Mouse (Mus musculus) heart, embryonic 12.5 days (tissue): ENCODE measurements at regions not wholly inside any gene's neighbourhood (a gene's known extent, or its start where the extent isn't known, plus 50 kb on each side); places are given as distances from the start of the nearest gene placed in this dataset.

ENCODE experiments used
- ATAC-seq: fragments of 200-750 bp; cut with Nextera tagmentation; 2 replicates; pipeline ENCODE4 v1.8.0; 2017; ENCODE audit warnings: moderate TSS enrichment, moderate library complexity; ENCODE audit not compliant: insufficient number of reproducible peaks, low FRiP score
- H3K27ac ChIP-seq: fragments of 300-500 bp; sonication (generic); 2 replicates; pipeline ENCODE4 v1.5.1; 2016; ENCODE audit warnings: mild to moderate bottlenecking, moderate library complexity; ENCODE audit not compliant: poor library complexity, severe bottlenecking
- H3K27me3 ChIP-seq: fragments of 300-500 bp; sonication (generic); replicated peaks from 2 replicates; pipeline ENCODE4 v1.6.1; 2016; ENCODE audit warnings: mild to moderate bottlenecking, moderate library complexity
- H3K36me3 ChIP-seq: fragments of 300-500 bp; sonication (generic); 2 replicates; pipeline ENCODE4 v1.6.1; 2016; ENCODE audit warnings: mild to moderate bottlenecking, moderate library complexity
- H3K4me1 ChIP-seq: fragments of 300-500 bp; sonication (generic); replicated peaks from 2 replicates; pipeline ENCODE4 v1.6.1; 2016; ENCODE audit warnings: mild to moderate bottlenecking
- H3K4me2 ChIP-seq: fragments of 300-500 bp; sonication (generic); 2 replicates; pipeline ENCODE4 v1.6.1; 2016; ENCODE audit warnings: mild to moderate bottlenecking, moderate library complexity
- H3K4me3 ChIP-seq: fragments of 300-500 bp; sonication (generic); 2 replicates; pipeline ENCODE4 v1.5.1; 2016; ENCODE audit warnings: mild to moderate bottlenecking
- H3K9ac ChIP-seq: fragments of 300-500 bp; sonication (generic); 2 replicates; pipeline ENCODE4 v1.6.1; 2016; ENCODE audit warnings: mild to moderate bottlenecking, moderate library complexity
- H3K9me3 ChIP-seq: fragments of 300-500 bp; sonication (generic); replicated peaks from 2 replicates; pipeline ENCODE4 v1.6.1; 2016; ENCODE audit warnings: mild to moderate bottlenecking, moderate library complexity
- WGBS: fragments of 180-500 bp; shearing (Covaris S2); methylation state at CpG from one replicate; pipeline ENCODE4 v1.1.7; 2016; 5-methylcytosine and 5-hydroxymethylcytosine counted together

DNA sequence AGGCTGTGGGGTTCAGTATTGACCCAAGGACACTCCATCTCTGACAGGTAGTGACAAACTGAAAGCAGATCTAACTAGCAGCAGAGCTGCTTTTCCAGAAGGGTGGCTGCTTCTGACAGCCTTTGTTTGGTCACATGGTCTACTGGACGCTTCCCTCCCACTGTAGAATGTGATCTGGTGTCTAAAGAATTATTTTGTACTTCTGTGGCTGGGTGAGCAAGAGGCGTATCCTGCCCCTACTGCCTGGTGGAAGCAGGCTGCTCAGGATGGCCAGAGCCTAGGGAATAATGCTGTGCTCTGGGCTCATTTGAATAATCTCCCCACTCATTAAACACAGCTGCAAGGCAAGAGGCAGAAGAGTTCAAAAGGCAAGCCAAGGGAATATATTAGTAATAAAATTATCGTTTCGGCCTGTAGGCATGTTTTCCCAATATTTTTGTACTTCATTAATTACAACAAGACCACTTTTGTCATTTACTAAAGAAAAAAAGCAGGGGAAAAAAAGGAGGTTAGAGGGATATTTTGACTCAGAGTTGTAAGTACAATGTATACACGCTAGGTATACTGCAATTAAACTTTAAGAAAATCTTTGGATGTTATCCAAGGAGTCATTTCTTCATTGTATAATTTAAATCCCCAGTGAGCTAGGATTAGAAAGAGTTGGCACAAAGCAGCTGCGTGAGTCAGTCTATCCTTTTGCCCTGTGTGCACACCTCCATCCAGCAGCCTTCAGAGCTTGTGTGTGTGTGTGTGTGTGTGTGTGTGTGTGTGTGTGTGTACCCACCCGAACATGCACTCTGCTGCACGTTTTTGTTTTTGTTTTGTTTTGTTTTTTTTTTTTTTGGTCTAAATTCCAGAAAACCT lies 504.3 kb upstream of the Tmpo start:
- H3K36me3 ChIP-seq: no peaks in the 10 kb centered on the region
- no peaks in the 10 kb centered on the region for H3K9me3 ChIP-seq
- H3K27ac ChIP-seq: no peak overlapping the region
- no peak overlapping the region for H3K9ac ChIP-seq
- no peak for ATAC-seq
- H3K4me1 ChIP-seq: no peaks in the 10 kb centered on the region
- 58% methylated on average over 8 of the region's 8 CpGs for WGBS
- no peak overlapping the region for H3K4me2 ChIP-seq
- no peak overlapping the region for H3K4me3 ChIP-seq
- H3K27me3 ChIP-seq: no peaks in the 10 kb centered on the region

DNA sequence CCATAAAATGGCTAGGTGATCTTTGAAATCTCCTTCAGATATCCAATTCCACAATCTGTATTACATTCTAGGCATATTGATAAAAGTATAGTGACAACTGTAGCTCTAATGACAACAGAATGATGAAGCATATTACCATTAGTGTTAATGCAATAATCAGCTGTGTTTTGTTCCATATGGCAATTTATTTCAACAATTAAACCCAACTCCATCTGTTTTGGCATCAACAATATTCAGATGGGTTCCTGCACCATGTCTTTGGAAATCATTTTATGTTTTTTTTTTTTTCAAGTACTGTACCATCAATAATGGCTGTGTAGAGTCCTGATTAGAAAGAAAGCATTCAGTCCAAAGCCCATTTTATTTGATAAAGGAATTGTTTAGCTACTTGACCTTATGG lies 498.5 kb upstream of the Tmpo start:
- no peaks in the 10 kb centered on the region for H3K9me3 ChIP-seq
- no peaks in the 10 kb centered on the region for H3K36me3 ChIP-seq
- no peak overlapping the region for H3K4me2 ChIP-seq
- H3K27ac ChIP-seq: no peak overlapping the region
- no peak for ATAC-seq
- no peak overlapping the region for H3K9ac ChIP-seq
- no peaks in the 10 kb centered on the region for H3K4me1 ChIP-seq
- no peaks in the 10 kb centered on the region for H3K27me3 ChIP-seq
- H3K4me3 ChIP-seq: no peak overlapping the region

DNA sequence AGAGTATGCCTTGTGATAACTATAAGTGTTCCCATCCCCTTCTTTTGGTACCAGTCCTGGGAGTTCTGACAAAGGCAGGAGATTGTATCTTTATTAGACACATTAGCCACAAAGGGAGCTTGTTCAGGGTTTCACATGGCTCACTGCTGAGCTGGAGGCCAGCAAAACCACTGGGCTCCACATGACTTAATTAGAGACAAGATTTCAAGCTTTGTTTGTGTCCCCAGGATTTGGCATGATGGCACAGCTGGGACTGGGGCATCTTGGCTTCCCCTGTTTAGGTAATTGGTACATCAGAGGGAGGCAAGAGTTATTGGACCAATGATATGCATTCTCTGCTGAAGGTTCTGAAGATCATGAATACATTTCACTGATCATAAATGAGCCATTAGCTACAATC lies 456.8 kb upstream of the Tmpo start:
- Histone ChIP-seq H3K9ac (no peak overlapping the region), H3K4me1 (no peaks in the 10 kb centered on the region), H3K27me3 (no peaks in the 10 kb centered on the region), H3K27ac (no peak overlapping the region), H3K4me2 (no peak overlapping the region), H3K4me3 (no peak overlapping the region), H3K36me3 (no peaks in the 10 kb centered on the region), H3K9me3 (no peaks in the 10 kb centered on the region)
- no peak for ATAC-seq

DNA sequence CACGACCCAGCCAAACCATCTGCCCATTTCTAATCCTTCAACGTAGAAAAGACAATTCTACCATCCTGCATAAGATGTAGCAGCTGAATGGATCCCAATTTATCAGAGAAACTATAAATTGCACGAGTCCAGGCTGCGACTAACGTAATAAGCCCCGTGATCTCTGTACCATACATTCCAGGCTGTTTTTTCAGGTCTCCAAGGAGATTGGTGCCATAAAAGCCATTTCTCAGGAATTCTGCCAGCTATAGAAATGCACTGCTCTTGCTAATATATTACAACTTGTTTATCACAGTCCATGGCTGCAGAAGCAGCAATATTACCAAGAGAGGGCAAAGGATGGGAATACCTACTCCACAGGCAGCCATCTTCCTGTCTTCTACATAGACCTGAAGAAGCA lies 447.6 kb upstream of the Tmpo start:
- Histone ChIP-seq H3K27me3 (no peaks in the 10 kb centered on the region), H3K4me1 (no peaks in the 10 kb centered on the region), H3K9me3 (no peaks in the 10 kb centered on the region), H3K36me3 (no peaks in the 10 kb centered on the region), H3K4me2 (no peak overlapping the region), H3K27ac (no peak overlapping the region), H3K9ac (no peak overlapping the region), H3K4me3 (no peak overlapping the region)
- no peak for ATAC-seq
- WGBS: 84% methylated on average over 6 of the region's 6 CpGs

DNA sequence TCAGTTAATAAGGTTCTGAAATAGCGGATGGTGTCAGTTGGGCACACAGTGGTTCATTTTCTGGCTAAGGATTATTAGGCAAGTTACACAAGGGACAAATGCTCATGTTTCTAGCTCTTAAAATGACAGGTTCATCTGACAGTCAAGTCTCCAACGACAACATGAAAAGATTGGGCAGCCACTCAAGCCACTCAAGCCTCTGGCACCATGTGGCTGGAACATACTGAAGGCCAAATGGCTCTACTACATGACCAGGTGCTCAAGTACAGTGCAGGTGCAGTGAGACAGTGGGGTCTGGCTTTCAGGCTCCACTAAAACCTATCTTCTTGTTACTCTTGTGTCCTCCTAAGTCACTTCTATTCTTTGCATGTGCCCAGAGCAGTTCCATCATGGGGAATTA lies 441.2 kb upstream of the Tmpo start:
- Histone ChIP-seq H3K4me2 (no peak overlapping the region), H3K27me3 (no peaks in the 10 kb centered on the region), H3K9me3 (no peaks in the 10 kb centered on the region), H3K4me3 (no peak overlapping the region), H3K9ac (no peak overlapping the region), H3K4me1 (no peaks in the 10 kb centered on the region), H3K36me3 (no peaks in the 10 kb centered on the region), H3K27ac (no peak overlapping the region)
- WGBS: 80% methylated on average over 2 of the region's 2 CpGs
- ATAC-seq: no peak

DNA sequence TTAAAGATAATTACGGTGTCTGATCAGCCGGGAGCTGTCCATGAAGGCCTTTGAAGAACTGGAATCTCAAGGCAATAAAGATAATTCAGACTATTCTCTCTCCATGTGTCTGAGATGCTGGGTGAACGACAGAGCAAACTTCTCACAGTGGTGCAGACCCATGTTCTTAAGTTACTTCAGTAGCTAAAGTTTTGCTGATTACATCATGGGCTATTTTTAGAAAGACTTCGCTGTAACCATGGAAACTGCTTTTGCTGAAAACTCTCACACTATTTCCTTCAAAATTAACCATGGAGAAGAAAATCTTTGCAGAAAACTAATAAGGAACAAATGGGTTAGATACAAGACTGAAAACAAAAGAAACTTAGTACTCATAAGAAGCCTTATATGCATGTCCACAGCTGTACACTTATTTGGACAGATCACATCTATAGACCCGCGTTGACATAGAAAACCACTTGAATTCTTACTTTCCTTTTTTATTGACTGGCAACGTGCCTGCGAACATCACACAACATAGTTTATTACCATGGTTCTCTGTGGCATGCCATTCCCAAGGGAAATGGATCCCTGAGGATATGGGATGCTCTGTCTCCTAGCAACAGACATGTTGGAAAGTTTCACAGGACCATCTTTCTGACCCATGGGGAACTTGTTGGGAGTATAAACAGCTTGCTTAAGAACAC lies 432.8 kb upstream of the Tmpo start:
- H3K27me3 ChIP-seq: no peaks in the 10 kb centered on the region
- no peak for ATAC-seq
- WGBS: 71% methylated on average over 8 of the region's 8 CpGs
- no peak overlapping the region for H3K4me2 ChIP-seq
- no peak overlapping the region for H3K4me3 ChIP-seq
- H3K9me3 ChIP-seq: no peaks in the 10 kb centered on the region
- H3K36me3 ChIP-seq: no peaks in the 10 kb centered on the region
- H3K4me1 ChIP-seq: no peaks in the 10 kb centered on the region; the same call in 1 of the 2 replicates
- no peak overlapping the region for H3K9ac ChIP-seq
- H3K27ac ChIP-seq: no peak overlapping the region

DNA sequence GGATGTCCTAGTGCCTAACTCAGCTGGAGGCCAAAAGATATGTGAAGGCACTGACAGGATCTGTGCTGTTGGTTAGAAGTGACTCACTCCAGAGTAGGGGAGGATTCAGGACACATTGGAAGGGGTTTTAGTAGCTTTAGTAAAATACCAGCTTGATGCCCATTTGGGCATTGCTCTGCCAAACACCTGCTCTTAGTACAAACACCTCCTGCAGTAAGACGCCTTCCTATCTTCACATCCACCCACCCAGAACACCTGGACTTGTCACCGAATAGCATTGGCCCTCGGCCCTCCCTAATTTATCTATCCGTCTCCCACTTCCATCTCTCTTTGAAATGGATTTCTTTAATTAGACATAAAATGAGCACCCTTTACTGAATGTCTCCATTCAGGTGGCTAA lies 430.9 kb upstream of the Tmpo start:
- Histone ChIP-seq H3K4me3 (no peak overlapping the region), H3K36me3 (no peaks in the 10 kb centered on the region), H3K4me1 (no peaks in the 10 kb centered on the region; the same call in 1 of the 2 replicates), H3K27ac (no peak overlapping the region), H3K9me3 (no peaks in the 10 kb centered on the region), H3K4me2 (no peak overlapping the region), H3K9ac (no peak overlapping the region), H3K27me3 (no peaks in the 10 kb centered on the region)
- 87% methylated on average over 4 of the region's 4 CpGs for WGBS
- no peak for ATAC-seq

DNA sequence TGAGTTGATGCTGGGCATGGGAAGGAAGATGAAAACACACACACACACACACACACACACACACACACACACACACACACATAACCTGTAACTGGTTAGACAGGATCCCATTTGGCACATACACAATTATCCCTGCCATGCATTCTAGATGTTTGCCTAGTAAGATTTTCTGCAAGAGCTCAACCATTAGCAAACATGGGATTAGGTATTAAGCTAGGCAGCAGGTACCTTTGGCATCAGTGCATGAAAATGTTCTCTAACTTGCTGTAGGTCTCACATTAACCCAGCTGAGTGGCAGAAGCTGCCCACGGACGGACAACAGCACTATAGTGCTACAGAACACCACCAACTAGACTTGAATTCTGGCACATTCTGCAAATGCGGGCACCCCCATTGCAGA lies 413.8 kb upstream of the Tmpo start:
- Histone ChIP-seq H3K9me3 (no peaks in the 10 kb centered on the region), H3K27me3 (no peaks in the 10 kb centered on the region), H3K4me3 (no peak overlapping the region), H3K4me1 (no peaks in the 10 kb centered on the region), H3K4me2 (no peak overlapping the region), H3K27ac (no peak overlapping the region), H3K9ac (no peak overlapping the region), H3K36me3 (no peaks in the 10 kb centered on the region)
- 83% methylated on average over 3 of the region's 3 CpGs for WGBS
- no peak for ATAC-seq

DNA sequence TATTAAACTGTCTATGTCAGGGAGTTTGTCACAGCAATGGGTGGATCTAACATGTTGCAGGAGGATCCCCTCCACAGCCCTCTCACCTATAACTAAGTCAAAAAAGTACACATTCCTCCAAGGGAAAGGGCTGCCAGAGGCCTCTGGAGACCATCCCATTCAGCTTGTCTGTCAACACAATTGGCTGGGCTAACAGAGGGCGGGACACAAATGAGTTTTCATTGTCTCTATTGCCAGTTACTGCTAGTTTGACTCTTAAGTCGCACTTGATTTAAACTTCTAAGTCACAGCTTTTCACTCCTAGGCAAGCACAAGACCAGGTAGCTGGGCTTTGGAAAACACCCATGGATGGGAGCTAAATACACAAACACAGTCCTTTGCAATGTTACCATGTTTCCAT lies 412.3 kb upstream of the Tmpo start:
- H3K36me3 ChIP-seq: no peaks in the 10 kb centered on the region
- no peak overlapping the region for H3K4me2 ChIP-seq
- no peaks in the 10 kb centered on the region for H3K27me3 ChIP-seq
- 69% methylated on average over 2 of the region's 2 CpGs for WGBS
- H3K9ac ChIP-seq: no peak overlapping the region
- no peaks in the 10 kb centered on the region for H3K9me3 ChIP-seq
- H3K27ac ChIP-seq: no peak overlapping the region
- H3K4me3 ChIP-seq: no peak overlapping the region
- no peak for ATAC-seq
- no peaks in the 10 kb centered on the region for H3K4me1 ChIP-seq

DNA sequence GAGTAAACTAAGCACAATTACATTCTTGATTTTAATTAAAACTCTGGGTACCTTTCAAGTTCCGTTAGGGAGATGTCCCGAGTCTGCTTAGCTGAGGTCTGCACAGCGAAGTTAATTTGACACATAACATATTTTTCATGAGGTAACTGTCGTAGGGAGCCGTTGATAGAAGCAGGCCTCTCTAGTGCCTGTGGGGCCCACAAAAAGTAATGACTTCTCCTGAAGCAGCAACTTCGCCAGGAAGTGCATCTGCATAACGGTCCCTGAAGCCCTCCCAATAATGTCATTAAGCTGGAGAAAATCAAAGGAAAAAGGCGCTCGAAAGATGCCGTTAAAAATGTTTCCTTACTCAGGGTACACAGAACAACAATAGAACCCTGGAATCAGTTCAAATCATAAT lies 410.7 kb upstream of the Tmpo start:
- ATAC-seq: no peak
- WGBS: 72% methylated on average over 10 of the region's 10 CpGs
- H3K4me2 ChIP-seq: no peak overlapping the region
- no peaks in the 10 kb centered on the region for H3K9me3 ChIP-seq
- no peak overlapping the region for H3K4me3 ChIP-seq
- no peaks in the 10 kb centered on the region for H3K36me3 ChIP-seq
- H3K9ac ChIP-seq: no peak overlapping the region
- H3K27ac ChIP-seq: no peak overlapping the region
- no peaks in the 10 kb centered on the region for H3K27me3 ChIP-seq
- H3K4me1 ChIP-seq: no peaks in the 10 kb centered on the region

DNA sequence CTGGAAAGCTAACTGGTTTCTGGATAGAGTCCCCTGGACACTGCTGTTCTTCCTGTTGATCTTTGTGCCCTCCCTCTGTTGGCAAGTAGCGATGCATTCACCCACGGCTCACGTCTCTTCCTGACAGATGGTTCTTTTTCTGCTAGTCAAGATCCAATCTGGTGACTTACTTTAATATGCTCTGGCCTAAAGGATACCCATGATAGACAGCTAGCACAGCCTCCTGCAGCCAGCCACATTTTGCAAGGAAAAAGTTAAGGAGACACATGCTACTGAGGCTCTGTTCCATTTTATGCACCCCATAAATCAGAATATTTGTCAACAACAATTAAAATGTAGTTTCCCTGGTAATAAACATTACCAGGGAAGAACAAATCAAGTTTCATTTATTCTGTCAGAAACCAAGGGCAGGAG lies 410.3 kb upstream of the Tmpo start:
- no peak for ATAC-seq
- H3K27me3 ChIP-seq: no peaks in the 10 kb centered on the region
- H3K9me3 ChIP-seq: no peaks in the 10 kb centered on the region
- WGBS: 59% methylated on average over 3 of the region's 3 CpGs
- no peak overlapping the region for H3K9ac ChIP-seq
- no peak overlapping the region for H3K27ac ChIP-seq
- H3K4me3 ChIP-seq: no peak overlapping the region
- H3K4me1 ChIP-seq: no peaks in the 10 kb centered on the region
- H3K36me3 ChIP-seq: no peaks in the 10 kb centered on the region
- no peak overlapping the region for H3K4me2 ChIP-seq

DNA sequence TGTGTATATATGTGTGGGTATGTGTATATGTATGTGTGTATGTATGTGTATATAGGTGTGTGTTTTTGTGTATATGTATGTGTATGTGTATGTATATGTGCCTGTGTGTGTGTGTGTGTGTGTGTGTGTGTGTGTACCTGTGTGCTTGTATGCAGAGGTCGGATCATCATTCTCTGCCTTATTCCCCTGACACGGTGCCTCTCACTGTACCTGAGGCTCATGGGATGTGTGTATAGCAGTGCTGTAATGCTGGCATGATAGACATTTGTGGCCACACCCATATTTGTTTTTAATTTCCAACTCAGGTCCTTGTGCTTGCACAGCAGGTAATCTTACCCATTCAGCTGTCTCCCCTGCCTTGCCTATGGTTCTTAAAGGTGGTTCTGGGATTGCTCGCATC lies 402.1 kb upstream of the Tmpo start:
- Histone ChIP-seq H3K4me2 (no peak overlapping the region), H3K27me3 (no peaks in the 10 kb centered on the region), H3K9ac (no peak overlapping the region), H3K9me3 (0 out of 2 replicates have a peak, but pooled peaks cover 5% of the 10 kb centered on the region), H3K27ac (no peak overlapping the region), H3K4me3 (no peak overlapping the region), H3K4me1 (no peaks in the 10 kb centered on the region), H3K36me3 (no peaks in the 10 kb centered on the region)
- 78% methylated on average over 3 of the region's 3 CpGs for WGBS
- ATAC-seq: no peak
